Mouse (Mus musculus) frontal cortex, postnatal 14 days (tissue): ENCODE data around the gene Lrig1.

Source experiments
- DNase-seq, 2 experiments: peaks; one replicate each; pipeline ENCODE4 v3.0.0; 2022; ENCODE audit warnings: low spot score in 2 of 2

Lrig1 gene

GRCm38 (mm10) chr6:94700067-94700491 is at the start of gene Lrig1:
TSS of gene Lrig1 (minus strand) at chr6:94700158.
- DNase-seq = peak; percentile 94 to 95

- no peak for DNase-seq
Observed at GRCm38 (mm10) chr6:94749626-94750025, 49.7 kb upstream of the Lrig1 start.

- no peak for DNase-seq
Observed at GRCm38 (mm10) chr6:94748361-94748760, 48.4 kb upstream of the Lrig1 start.

GRCm38 (mm10) chr6:94740117-94740729 is 40.3 kb upstream of the Lrig1 start:
- no peak for DNase-seq

GRCm38 (mm10) chr6:94738647-94739046 is 38.7 kb upstream of the Lrig1 start:
- DNase-seq = no peak

GRCm38 (mm10) chr6:94733878-94734277 is 33.9 kb upstream of the Lrig1 start:
- no peak for DNase-seq

GRCm38 (mm10) chr6:94729847-94730246 is 29.9 kb upstream of the Lrig1 start:
- no peak for DNase-seq

GRCm38 (mm10) chr6:94729132-94729531 is 29.2 kb upstream of the Lrig1 start:
- no peak for DNase-seq

- DNase-seq = no peak
Observed at GRCm38 (mm10) chr6:94724612-94725011, 24.7 kb upstream of the Lrig1 start.

GRCm38 (mm10) chr6:94718607-94719346 is 18.8 kb upstream of the Lrig1 start:
- no peak for DNase-seq

GRCm38 (mm10) chr6:94717705-94718489 is 17.9 kb upstream of the Lrig1 start:
- DNase-seq = no peak

- no peak for DNase-seq
Observed at GRCm38 (mm10) chr6:94715645-94715940, 15.6 kb upstream of the Lrig1 start.

GRCm38 (mm10) chr6:94714815-94715644 is 15.1 kb upstream of the Lrig1 start:
- DNase-seq = no peak

GRCm38 (mm10) chr6:94709832-94710231 is 9.9 kb upstream of the Lrig1 start:
- no peak for DNase-seq

GRCm38 (mm10) chr6:94709150-94709549 is 9.2 kb upstream of the Lrig1 start:
- DNase-seq = no peak

- no peak for DNase-seq
Observed at GRCm38 (mm10) chr6:94707254-94707653, 7.3 kb upstream of the Lrig1 start.

- DNase-seq = no peak
Observed at GRCm38 (mm10) chr6:94705931-94706330, 6.0 kb upstream of the Lrig1 start.

- no peak for DNase-seq
Observed at GRCm38 (mm10) chr6:94702993-94703392, 3.0 kb upstream of the Lrig1 start.

GRCm38 (mm10) chr6:94701071-94701470 is 1.1 kb upstream of the Lrig1 start:
- DNase-seq = no peak

- DNase-seq = peak in 1 of 2 experiments; percentile 31
Observed at GRCm38 (mm10) chr6:94700612-94701011, 654 bp upstream of the Lrig1 start.

- no peak for DNase-seq
Observed at GRCm38 (mm10) chr6:94699173-94699987, 578 bp downstream of the Lrig1 start.
